Mouse (Mus musculus) forebrain, embryonic 11.5 days (tissue): ENCODE measurements around the gene Ociad2. TPM values are rescaled to one million over a fixed set of nuclear protein-coding genes. Genes with fewer than 3 reads are reported as not detected.

ENCODE experiments used
- ATAC-seq: fragments of 200-750 bp; cut with Nextera tagmentation; replicated peaks from 2 replicates; pipeline ENCODE4 v1.8.0; 2017; ENCODE audit warnings: moderate TSS enrichment; ENCODE audit not compliant: low FRiP score
- DNase-seq: peaks from one replicate; pipeline ENCODE4 v3.0.0-alpha.2; 2017; ENCODE audit warnings: low spot score
- H3K27ac ChIP-seq: fragments of 300-500 bp; sonication (generic); 2 replicates; pipeline ENCODE4 v1.5.1; 2014; ENCODE audit warnings: low read depth, low read length
- H3K27me3 ChIP-seq: fragments of 300-500 bp; sonication (generic); 2 replicates; pipeline ENCODE4 v1.6.1; 2014; ENCODE audit warnings: mild to moderate bottlenecking, low read length, mixed read lengths; ENCODE audit not compliant: control insufficient read depth, insufficient read depth
- H3K36me3 ChIP-seq: fragments of 300-500 bp; sonication (generic); 2 replicates; pipeline ENCODE4 v1.6.1; 2014; ENCODE audit warnings: mild to moderate bottlenecking, low read length, moderate library complexity, mixed read lengths; ENCODE audit not compliant: control insufficient read depth, insufficient read depth
- H3K4me1 ChIP-seq: fragments of 300-500 bp; sonication (generic); replicated peaks from 2 replicates; pipeline ENCODE4 v1.6.1; 2014; ENCODE audit warnings: low read length, mixed read lengths; ENCODE audit not compliant: control insufficient read depth, insufficient read depth
- H3K4me2 ChIP-seq: fragments of 300-500 bp; sonication (generic); 2 replicates; pipeline ENCODE4 v1.6.1; 2014; ENCODE audit warnings: low read depth, mild to moderate bottlenecking, low read length, moderate library complexity, mixed read lengths; ENCODE audit not compliant: severe bottlenecking
- H3K4me3 ChIP-seq: fragments of 300-500 bp; sonication (generic); 2 replicates; pipeline ENCODE4 v1.5.1; 2014; ENCODE audit warnings: low read depth, low read length
- H3K9ac ChIP-seq: fragments of 300-500 bp; sonication (generic); 2 replicates; pipeline ENCODE4 v1.6.1; 2014; ENCODE audit warnings: low read length
- H3K9me3 ChIP-seq: fragments of 300-500 bp; sonication (generic); 2 replicates; pipeline ENCODE4 v1.6.1; 2016; ENCODE audit warnings: low read length, mixed read lengths; ENCODE audit not compliant: control insufficient read depth
- WGBS: fragments of 180-500 bp; shearing (Covaris S2); extraction: QIAGEN DNeasy Blood & Tissue Kit; methylation state at CpG from one replicate; pipeline ENCODE4 v1.1.7; 2014; 5-methylcytosine and 5-hydroxymethylcytosine counted together
- polyA plus RNA-seq: library from polyadenylated mRNA; unstranded; fragments of >200 nt; fragmentation: Nextera tagmentation; extraction: Ambion mirVana; gene quantifications from 2 replicates; pipeline ENCODE4 v1.2.1, GENCODE M21; 2014

The Ociad2 gene
- polyA plus RNA-seq, 1 experiment from 2014 or later = 8.8 TPM

GRCm38 (mm10) chr5:73344310-73344709, 3.5 kb upstream of the Ociad2 start:
- H3K9ac ChIP-seq = no peak overlapping the region
- no peak overlapping the region for H3K27ac ChIP-seq
- H3K4me3 ChIP-seq = no peak overlapping the region
- H3K4me1 ChIP-seq = no peaks in the 10 kb centered on the region
- H3K9me3 ChIP-seq = no peaks in the 10 kb centered on the region
- H3K36me3 ChIP-seq = no peaks in the 10 kb centered on the region
- no peak; the same call in 1 of the 2 replicates for ATAC-seq
- DNase-seq = no peak
- 69% methylated on average over 10 of the region's 10 CpGs for WGBS
- 0 out of 2 replicates have a peak, but pooled peaks cover 2% of the 10 kb centered on the region for H3K27me3 ChIP-seq
- H3K4me2 ChIP-seq = no peak overlapping the region

DNA sequence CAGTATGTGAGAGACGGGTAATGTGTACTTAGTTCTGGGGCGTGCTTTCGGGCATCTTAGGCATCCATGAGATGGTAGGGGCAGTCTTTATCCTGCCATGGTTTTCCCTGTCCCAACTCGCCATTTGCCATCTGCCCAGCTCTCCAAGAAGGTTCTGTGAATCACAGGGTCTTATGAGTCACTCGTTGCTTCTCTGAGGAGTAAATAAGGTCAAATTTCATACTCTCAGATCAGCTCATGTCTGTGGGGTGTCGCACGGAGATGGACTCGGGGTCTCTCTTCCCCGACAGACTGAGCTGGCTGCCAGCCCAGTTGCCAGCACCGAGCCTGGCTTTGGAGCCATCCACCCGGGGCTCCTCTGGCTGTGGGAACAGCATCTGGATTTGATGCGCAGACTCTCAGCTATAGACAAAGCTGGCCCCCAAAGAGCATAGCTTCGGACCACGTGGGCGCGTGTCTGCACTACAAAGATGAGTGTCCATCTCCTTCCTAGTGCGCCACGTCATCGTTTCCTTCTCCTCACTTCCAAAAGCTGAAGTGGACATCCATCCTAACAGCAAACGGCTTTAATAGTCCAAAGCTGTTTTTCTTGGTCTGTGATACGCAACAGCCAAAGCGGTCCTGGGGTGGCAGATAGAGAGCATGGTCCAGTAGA, 2.0 kb upstream of the Ociad2 start:
- DNase-seq = no peak
- no peaks in the 10 kb centered on the region for H3K36me3 ChIP-seq
- no peak overlapping the region for H3K27ac ChIP-seq
- H3K4me2 ChIP-seq = no peak overlapping the region
- WGBS = 90% methylated on average over 22 of the region's 22 CpGs
- no peak for ATAC-seq
- H3K9me3 ChIP-seq = no peaks in the 10 kb centered on the region
- H3K27me3 ChIP-seq = no peaks in the 10 kb centered on the region
- H3K4me3 ChIP-seq = no peak overlapping the region
- H3K9ac ChIP-seq = no peak overlapping the region
- 0 out of 2 replicates have a peak, but pooled peaks cover 2% of the 10 kb centered on the region for H3K4me1 ChIP-seq

DNA sequence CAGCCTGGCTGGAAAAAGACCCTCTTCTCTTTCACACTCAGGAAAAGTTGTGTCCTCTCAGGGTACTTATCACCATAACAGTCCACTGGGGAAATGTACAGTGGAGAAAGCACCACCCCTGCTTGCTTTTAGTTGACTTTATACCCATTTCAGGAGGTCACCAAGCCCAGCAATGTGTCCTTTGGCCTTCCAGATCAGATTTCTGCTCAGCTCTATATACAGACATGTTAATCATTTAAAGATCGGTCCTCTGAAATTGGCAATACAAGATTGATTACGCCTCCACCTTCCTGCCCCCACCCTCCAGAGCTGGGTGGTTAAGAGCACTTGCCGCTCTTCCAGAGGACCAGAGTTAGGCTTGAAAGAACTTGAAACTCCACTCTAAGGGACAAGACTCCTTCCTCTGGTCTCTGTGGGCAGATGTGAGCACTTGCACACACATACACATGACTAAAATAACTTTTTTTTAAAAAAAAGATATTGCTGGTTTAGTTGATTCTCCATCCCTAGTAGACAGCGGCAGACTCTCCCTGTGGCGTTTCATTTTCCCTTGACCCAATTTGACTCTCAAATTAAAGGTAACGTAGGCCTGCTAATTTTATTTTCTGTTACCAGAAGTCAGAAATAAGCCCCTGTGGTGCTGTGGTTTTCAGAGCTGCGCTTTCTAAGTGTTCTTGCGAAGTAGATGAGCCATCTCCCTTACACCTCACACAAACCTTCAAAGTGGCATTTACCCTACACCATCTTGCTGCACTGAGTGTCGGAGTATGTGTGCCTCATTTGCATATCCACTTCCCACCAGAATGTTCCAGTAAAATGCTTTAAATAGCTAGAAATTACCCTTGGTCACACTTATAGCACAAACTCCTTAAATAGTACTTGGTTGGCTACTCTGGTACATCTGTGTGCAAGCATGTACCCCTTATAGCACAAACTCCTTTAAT, 777 bp downstream of the Ociad2 start:
- WGBS = 91% methylated on average over 9 of the region's 9 CpGs
- H3K9ac ChIP-seq = no peak overlapping the region
- no peak overlapping the region for H3K27ac ChIP-seq
- no peaks in the 10 kb centered on the region for H3K27me3 ChIP-seq
- H3K9me3 ChIP-seq = no peaks in the 10 kb centered on the region
- H3K4me1 ChIP-seq = 0 out of 2 replicates have a peak, but pooled peaks cover 2% of the 10 kb centered on the region
- DNase-seq (no peak), ATAC-seq (no peak)
- H3K4me2 ChIP-seq = no peak overlapping the region
- H3K36me3 ChIP-seq = no peaks in the 10 kb centered on the region
- no peak overlapping the region for H3K4me3 ChIP-seq

DNA sequence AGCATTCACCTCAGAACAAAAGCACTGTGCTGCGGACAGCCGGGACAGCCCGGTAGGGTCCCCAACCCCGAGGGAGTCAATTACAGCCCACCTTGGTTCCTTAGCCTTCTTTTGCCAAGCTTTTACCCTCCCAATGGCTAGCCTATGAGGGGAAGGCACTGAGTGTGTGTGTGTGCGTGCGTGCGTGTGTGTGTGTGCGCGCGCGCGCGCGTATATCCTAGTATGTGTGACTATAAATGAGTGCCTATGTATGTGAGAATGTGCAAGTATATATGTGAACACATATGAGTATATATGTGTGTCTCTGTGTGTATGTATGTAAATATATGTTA, 2.0 kb downstream of the Ociad2 start:
- Histone ChIP-seq H3K27ac (no peak overlapping the region), H3K9me3 (no peaks in the 10 kb centered on the region), H3K27me3 (no peaks in the 10 kb centered on the region), H3K9ac (peak overlapping the region; percentile 68), H3K4me2 (peak overlapping the region; percentile 77), H3K4me3 (peak overlapping the region; percentile 54), H3K4me1 (0 out of 2 replicates have a peak, but pooled peaks cover 2% of the 10 kb centered on the region), H3K36me3 (no peaks in the 10 kb centered on the region)
- peak; percentile 56 for DNase-seq
- WGBS = 40% methylated on average over 14 of the region's 14 CpGs
- ATAC-seq = peak; percentile 54

- peak overlapping the region; percentile 54 for H3K4me3 ChIP-seq
- H3K27me3 ChIP-seq = no peaks in the 10 kb centered on the region
- no peaks in the 10 kb centered on the region for H3K9me3 ChIP-seq
- ATAC-seq = peak; percentile 70
- peak overlapping the region; percentile 77 for H3K4me2 ChIP-seq
- under 1% methylated on average over 29 of the region's 41 CpGs for WGBS
- peak; percentile 73 for DNase-seq
- peak overlapping the region; percentile 68 for H3K9ac ChIP-seq
- no peaks in the 10 kb centered on the region for H3K36me3 ChIP-seq
- H3K4me1 ChIP-seq = 0 out of 2 replicates have a peak, but pooled peaks cover 2% of the 10 kb centered on the region
- H3K27ac ChIP-seq = no peak overlapping the region
These were observed 2.6 kb downstream of the Ociad2 start for GRCm38 (mm10) chr5:73337961-73338831.

DNA sequence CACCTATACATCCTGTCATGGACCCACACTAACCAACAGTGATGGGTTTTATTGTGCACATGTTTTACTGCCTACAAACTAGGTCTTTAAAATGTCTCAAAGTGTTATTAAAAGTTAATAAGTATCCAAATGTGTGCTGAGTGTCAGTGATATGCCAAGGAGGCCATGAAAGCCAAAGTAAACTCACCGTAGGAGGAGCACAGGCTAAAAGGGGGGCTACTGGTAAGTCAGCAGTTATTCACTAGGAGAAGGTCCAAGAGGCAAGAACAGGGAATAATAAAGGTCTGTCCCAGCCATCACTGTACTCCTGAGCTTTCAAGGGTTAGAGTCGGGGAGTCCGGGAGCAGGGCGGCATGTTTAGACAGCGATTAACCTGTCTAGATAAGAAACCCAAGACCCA, 4.4 kb downstream of the Ociad2 start:
- H3K4me2 ChIP-seq = no peak overlapping the region
- no peak overlapping the region for H3K9ac ChIP-seq
- H3K9me3 ChIP-seq = no peaks in the 10 kb centered on the region
- H3K36me3 ChIP-seq = no peaks in the 10 kb centered on the region
- no peak for DNase-seq
- no peak overlapping the region for H3K4me3 ChIP-seq
- no peak overlapping the region for H3K27ac ChIP-seq
- WGBS = 95% methylated on average over 5 of the region's 5 CpGs
- ATAC-seq = no peak
- H3K4me1 ChIP-seq = 0 out of 2 replicates have a peak, but pooled peaks cover 2% of the 10 kb centered on the region
- H3K27me3 ChIP-seq = no peaks in the 10 kb centered on the region

GRCm38 (mm10) chr5:73331002-73331401, 9.8 kb downstream of the Ociad2 start:
- H3K4me2 ChIP-seq = no peak overlapping the region
- H3K9me3 ChIP-seq = no peaks in the 10 kb centered on the region
- H3K27ac ChIP-seq = no peak overlapping the region
- no peak for DNase-seq
- H3K36me3 ChIP-seq = no peaks in the 10 kb centered on the region
- 70% methylated on average over 4 of the region's 4 CpGs for WGBS
- H3K27me3 ChIP-seq = no peaks in the 10 kb centered on the region
- no peaks in the 10 kb centered on the region for H3K4me1 ChIP-seq
- no peak for ATAC-seq
- no peak overlapping the region for H3K9ac ChIP-seq
- H3K4me3 ChIP-seq = no peak overlapping the region

DNA sequence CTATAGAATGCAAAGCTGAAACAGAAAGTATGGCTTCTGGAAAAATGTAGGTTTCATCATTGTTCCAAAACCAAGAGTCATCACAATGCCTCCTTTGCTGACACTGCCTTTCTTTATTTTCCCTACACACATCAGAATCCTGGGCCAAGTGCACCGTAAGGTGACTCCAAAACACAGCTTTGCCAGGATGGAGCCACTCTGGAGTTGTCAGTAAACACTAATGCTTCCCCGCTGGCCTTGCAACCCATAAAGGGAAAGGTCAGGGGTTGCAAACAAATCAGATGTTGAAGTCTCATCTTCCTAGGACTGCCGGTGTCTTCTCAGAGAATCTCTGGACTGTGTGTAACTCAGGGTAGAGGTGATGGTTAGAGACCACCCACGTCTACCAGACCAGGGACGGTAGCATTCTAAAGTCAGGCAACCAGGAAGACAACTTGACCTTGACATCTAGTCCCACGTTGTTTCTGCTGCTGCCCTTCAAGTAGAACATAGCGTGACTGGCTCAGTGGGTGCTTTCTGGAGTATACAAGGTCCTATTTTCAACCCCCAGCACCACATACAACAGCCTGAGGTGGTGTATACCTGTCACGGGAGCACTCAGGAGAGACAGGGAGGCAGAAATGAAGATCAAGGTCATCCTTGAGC, 16.2 kb downstream of the Ociad2 start:
- Histone ChIP-seq H3K27me3 (no peaks in the 10 kb centered on the region), H3K9ac (no peak overlapping the region), H3K4me1 (no peaks in the 10 kb centered on the region), H3K27ac (no peak overlapping the region), H3K4me2 (no peak overlapping the region), H3K4me3 (no peak overlapping the region), H3K36me3 (no peaks in the 10 kb centered on the region), H3K9me3 (no peaks in the 10 kb centered on the region)
- ATAC-seq (no peak), DNase-seq (no peak)
- WGBS = 83% methylated on average over 8 of the region's 8 CpGs
